In the genomic region with DNA sequence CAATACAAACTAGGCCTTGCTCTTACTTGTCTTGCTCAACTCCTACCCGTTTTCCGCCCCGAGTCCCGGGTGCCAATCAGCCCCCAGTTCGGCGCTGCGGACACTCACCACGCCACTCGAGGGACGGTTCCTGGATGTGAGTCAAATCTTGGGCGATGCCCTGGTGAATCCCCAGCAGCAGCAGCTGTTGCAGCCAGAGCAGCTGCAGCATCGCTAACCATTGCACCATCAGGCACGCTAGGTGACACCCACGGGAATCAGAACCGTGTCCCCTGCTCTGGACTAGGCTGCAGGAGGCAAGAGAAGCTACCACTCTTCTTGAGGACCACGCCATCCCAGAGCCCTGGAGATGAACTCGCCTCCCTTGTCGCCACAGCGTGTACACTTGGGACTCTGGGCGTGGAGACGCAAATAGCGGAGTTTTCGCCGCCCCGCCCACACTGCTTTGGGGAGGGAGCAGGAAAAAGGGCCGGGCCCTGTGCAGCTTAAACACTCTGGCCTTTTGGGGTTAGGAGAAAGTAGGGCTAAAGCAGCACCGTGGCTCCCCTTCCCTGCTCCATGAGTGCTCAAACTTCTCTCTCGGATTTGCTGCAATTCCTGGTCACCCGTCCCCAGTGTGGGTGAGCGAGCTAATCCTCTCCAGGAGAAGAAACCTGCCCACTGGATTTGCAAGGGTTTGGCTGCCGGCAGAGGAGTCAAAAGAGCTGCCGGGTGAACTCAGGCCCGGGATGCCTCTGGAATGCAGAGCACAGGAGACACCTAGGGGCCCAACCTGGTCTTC, we compare ENCODE assay signal across 9 mouse cellular contexts. TPM values are rescaled to one million over a fixed set of nuclear protein-coding genes. Genes with fewer than 3 reads are reported as not detected.
A peak's percentile ranks its signal among the peaks of the same experiment; 100 is the strongest.
DNase-seq lines count a peak whose midpoint lies in the region; ATAC-seq and TF ChIP-seq lines count a peak whose summit lies in the region.
"Had no signal": no experiment of that assay in that cellular context is flagged by ENCODE, and none has a peak within 500 bp of the region (broad histone marks: within the 10 kb centered on the region; RNA-seq: fewer than 3 reads in every experiment).

A gene (minus strand): TSS at position 407 of the 781 bp plus-strand sequence.

- no peak within 1 kb of the TSS for H3K9ac ChIP-seq in liver, embryonic 14.5 days (replicated peaks)
- H3K9ac ChIP-seq in neural tube, embryonic 11.5 days (ENCODE audit: low read length): peak within 1 kb of the TSS; percentile 45

- H3K9me3 ChIP-seq in liver, embryonic 14.5 days (ENCODE audit: control insufficient read depth, low read length): no peaks in the 10 kb centered on the region
- H3K9me3 ChIP-seq in neural tube, embryonic 11.5 days (ENCODE audit: control insufficient read depth, low read length): no peaks in the 10 kb centered on the region

- TF ChIP-seq EP300 in liver, embryonic 14.5 days (IDR thresholded peaks at IDR 0.05; ENCODE audit: low read depth): no peak

- H3K36me3 ChIP-seq in liver, embryonic 14.5 days (replicated peaks; ENCODE audit: control insufficient read depth, insufficient read depth, low read depth): no peaks in the 10 kb centered on the region
- no peaks in the 10 kb centered on the region for H3K36me3 ChIP-seq in neural tube, embryonic 11.5 days (ENCODE audit: control insufficient read depth, insufficient read depth, low read length)

- WGBS in liver, embryonic 14.5 days (ENCODE audit: insufficient replicate concordance): 12% methylated on average over 33 of the region's 33 CpGs
- WGBS in neural tube, embryonic 11.5 days: 3% methylated on average over 33 of the region's 33 CpGs

- H3K27me3 ChIP-seq in liver, embryonic 14.5 days (ENCODE audit: control insufficient read depth, insufficient read depth, low read length): no peaks in the 10 kb centered on the region
- H3K27me3 ChIP-seq in neural tube, embryonic 11.5 days (ENCODE audit: control insufficient read depth, insufficient read depth, low read length): 0 out of 2 replicates have a peak, but pooled peaks cover 2% of the 10 kb centered on the region

- peak within 1 kb of the TSS; percentile 65 for H3K4me2 ChIP-seq in liver, embryonic 14.5 days (ENCODE audit: low read depth)
- peak within 1 kb of the TSS; percentile 84 for H3K4me2 ChIP-seq in neural tube, embryonic 11.5 days (ENCODE audit: low read depth)

- no peak for ATAC-seq in CD4-positive, CD25-positive, alpha-beta regulatory T cell, adult 4 months
- ATAC-seq in liver, embryonic 14.5 days (ENCODE audit: insufficient read depth): no peak
- peak; percentile 48 for ATAC-seq in neural tube, embryonic 11.5 days (ENCODE audit: insufficient read depth, low FRiP score, low TSS enrichment)

- H3K4me1 ChIP-seq in liver, embryonic 14.5 days (replicated peaks; ENCODE audit: control insufficient read depth in 2 of 2, insufficient read depth in 2 of 2, low read length in 1 of 2): no peaks in the 10 kb centered on the region
- peaks cover 8% of the 10 kb centered on the region; the same call in 1 of the 2 replicates for H3K4me1 ChIP-seq in neural tube, embryonic 11.5 days (ENCODE audit: control insufficient read depth, insufficient read depth, low read length)

- TF ChIP-seq CTCF in liver, embryonic 14.5 days (IDR thresholded peaks at IDR 0.05; ENCODE audit: low read depth): no peak

- H3K4me3 ChIP-seq in liver, embryonic 14.5 days (ENCODE audit: insufficient read depth in 1 of 2, low read depth in 2 of 2, low read length in 2 of 2): peak within 1 kb of the TSS; percentile 38 to 39
- H3K4me3 ChIP-seq in neural tube, embryonic 11.5 days (ENCODE audit: low read depth, low read length): peak within 1 kb of the TSS; percentile 42

- H3K27ac ChIP-seq in liver, embryonic 14.5 days: no peak within 1 kb of the TSS
- no peak within 1 kb of the TSS for H3K27ac ChIP-seq in neural tube, embryonic 11.5 days (ENCODE audit: low read depth, low read length)

- peak; percentile 20 for DNase-seq in CD4-positive, CD25-positive, alpha-beta regulatory T cell, adult 2 months (ENCODE audit: low read depth, low spot score)
- peak; percentile 24 to 44 for DNase-seq in cerebellum, postnatal 25 days
- DNase-seq in gastrocnemius, postnatal 25 days: peak; percentile 46
- DNase-seq in induced T-regulatory cell, adult 2 months (ENCODE audit: low read depth): peak; percentile 8
- no peak for DNase-seq in liver, embryonic 14.5 days (ENCODE audit: low read depth in 3 of 3, low spot score in 3 of 3)
- peak; percentile 68 for DNase-seq in neural tube, embryonic 11.5 days (ENCODE audit: low spot score)
- peak; percentile 76 for DNase-seq in urinary bladder, postnatal 14 days (ENCODE audit: low spot score)

RNA-seq across cellular contexts. Expression of the gene that starts here (rescaled TPM):
- not detected for polyA plus RNA-seq in CD4-positive, CD25-positive, alpha-beta regulatory T cell, adult 4 months (2017; shearing (Covaris generic))
- under 1 TPM; 0.69 to 0.88 TPM for total RNA-seq in gastrocnemius, postnatal 25 days (2021)
- polyA plus RNA-seq in liver, embryonic 14.5 days (2012; rRNA removed): 0.09 and 0.19 TPM in 2 replicates
- polyA plus RNA-seq in liver, embryonic 14.5 days (2014; fragmentation: Nextera tagmentation; extraction: Ambion mirVana): 0.11 and 0.17 TPM in 2 replicates
- 0.87 and 1.0 TPM in 2 replicates for polyA plus RNA-seq in neural tube, embryonic 11.5 days (2014; fragmentation: Nextera tagmentation; extraction: Ambion mirVana)
- total RNA-seq: neutrophil, adult 5-6 weeks had no signal

Comparison
In these comparisons a context has a peak if more than half of its experiments do, and no peak if none do; other contexts are left out.
1. Peak in DNase-seq in gastrocnemius, postnatal 25 days; RNA of the gene not detected or under 1 TPM.
2. DNase-seq: peak in CD4-positive, CD25-positive, alpha-beta regulatory T cell, adult 2 months (single experiment), cerebellum, postnatal 25 days (2 of 2), induced T-regulatory cell, adult 2 months (single experiment), neural tube, embryonic 11.5 days (single experiment) and urinary bladder, postnatal 14 days (single experiment); none in liver, embryonic 14.5 days (0 of 3).